Mouse (Mus musculus) adrenal gland, adult 18-20 months (tissue): ENCODE data around the gene 1600012H06Rik. TPM values are rescaled to one million over a fixed set of nuclear protein-coding genes. Genes with fewer than 3 reads are reported as not detected.
"Not testable (repeated sequence)": the region's sequence is repeated elsewhere in the genome, so short reads cannot be mapped to it uniquely, and the experiment has no call there.

ENCODE experiments used
- DNase-seq, 2 experiments: peaks; one replicate each; pipeline ENCODE4 v3.0.0; 2021 to 2022; ENCODE audit warnings: low spot score in 2 of 2
- total RNA-seq, 2 experiments: library from RNA; stranded (reverse); gene quantifications; 1 replicate in 1 of 2; 2 replicates in 1 of 2; pipeline ENCODE4 v1.2.3; 2021

Gene 1600012H06Rik
- total RNA-seq, 2 experiments from 2014 or later = 23.8 to 34.6 TPM

DNA sequence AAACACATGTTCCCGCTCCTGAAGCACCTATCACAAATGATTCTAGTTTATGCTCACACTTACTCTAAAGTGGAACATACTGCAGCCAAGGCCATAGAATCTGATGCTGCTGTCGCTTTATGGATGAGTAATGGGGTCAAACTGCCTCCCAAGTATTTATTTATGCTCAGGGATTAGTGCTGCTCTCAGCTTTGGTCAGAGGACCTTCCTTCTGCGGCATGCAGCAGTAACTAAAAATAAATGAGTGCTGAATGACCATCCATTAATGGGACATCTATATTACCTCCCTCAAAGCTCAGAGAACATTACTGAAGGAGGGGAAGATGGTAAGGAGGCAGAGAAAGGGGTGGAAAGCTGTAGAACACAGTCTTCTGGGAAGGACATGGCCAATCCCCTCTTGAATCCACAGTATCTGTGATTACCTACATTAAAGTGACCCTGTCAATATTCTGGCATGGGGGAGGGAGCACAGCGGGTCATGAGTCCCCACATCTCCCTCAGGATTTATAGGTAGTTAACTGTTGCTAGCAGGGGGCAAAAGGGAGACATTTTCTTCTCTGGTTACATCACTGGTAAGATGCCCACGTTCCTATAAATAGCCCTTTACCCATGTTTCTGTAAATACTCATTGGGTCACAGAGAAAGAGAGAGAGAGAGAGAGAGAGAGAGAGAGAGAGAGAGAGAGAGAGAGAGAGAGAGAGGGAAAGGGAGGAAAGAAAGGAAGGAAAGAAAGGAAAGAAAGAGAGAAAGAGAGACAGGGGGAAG is 7.0 kb upstream of the 1600012H06Rik start:
- no peak for DNase-seq

GRCm38 (mm10) chr17:14942181-14942580 is 803 bp upstream of the 1600012H06Rik start:
- not testable (repeated sequence) for DNase-seq

GRCm38 (mm10) chr17:14943729-14944059 is 710 bp downstream of the 1600012H06Rik start:
- DNase-seq = no peak

- DNase-seq = no peak
These were observed 1.6 kb downstream of the 1600012H06Rik start for GRCm38 (mm10) chr17:14944551-14944950.

- DNase-seq = no peak
These were observed 6.3 kb downstream of the 1600012H06Rik start for GRCm38 (mm10) chr17:14949161-14949827.

- no peak for DNase-seq
These were observed 10.5 kb downstream of the 1600012H06Rik start for GRCm38 (mm10) chr17:14953452-14953851.

- no peak for DNase-seq
These were observed 15.8 kb downstream of the 1600012H06Rik start for GRCm38 (mm10) chr17:14958686-14959327.

DNA sequence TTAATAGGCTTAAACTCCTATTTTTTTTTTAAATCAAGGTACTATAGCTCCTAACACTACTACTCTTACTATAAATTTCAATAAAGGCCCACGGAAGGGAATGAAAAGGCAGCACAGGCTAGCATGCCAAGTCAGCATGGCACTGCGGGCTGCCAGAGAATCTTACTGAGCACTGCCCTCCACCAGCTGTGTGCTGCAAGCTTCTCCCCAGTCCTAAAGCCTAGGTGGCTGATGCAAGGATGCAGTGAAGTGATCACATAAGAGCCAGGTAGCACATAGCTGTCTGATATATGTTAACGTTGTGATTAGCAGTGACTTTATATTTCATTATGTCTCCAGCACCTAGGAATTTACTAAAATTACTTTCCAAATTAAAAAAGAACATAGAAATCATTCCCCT is 17.0 kb downstream of the 1600012H06Rik start:
- DNase-seq = no peak

GRCm38 (mm10) chr17:14960520-14960919 is 17.5 kb downstream of the 1600012H06Rik start:
- peak; percentile 31 to 40 for DNase-seq

GRCm38 (mm10) chr17:14960951-14961556 is 18.1 kb downstream of the 1600012H06Rik start, which contains the start of gene Phf10:
TSS of gene Phf10 (minus strand) at chr17:14961273.
- peak; percentile 48 to 56 for DNase-seq

DNA sequence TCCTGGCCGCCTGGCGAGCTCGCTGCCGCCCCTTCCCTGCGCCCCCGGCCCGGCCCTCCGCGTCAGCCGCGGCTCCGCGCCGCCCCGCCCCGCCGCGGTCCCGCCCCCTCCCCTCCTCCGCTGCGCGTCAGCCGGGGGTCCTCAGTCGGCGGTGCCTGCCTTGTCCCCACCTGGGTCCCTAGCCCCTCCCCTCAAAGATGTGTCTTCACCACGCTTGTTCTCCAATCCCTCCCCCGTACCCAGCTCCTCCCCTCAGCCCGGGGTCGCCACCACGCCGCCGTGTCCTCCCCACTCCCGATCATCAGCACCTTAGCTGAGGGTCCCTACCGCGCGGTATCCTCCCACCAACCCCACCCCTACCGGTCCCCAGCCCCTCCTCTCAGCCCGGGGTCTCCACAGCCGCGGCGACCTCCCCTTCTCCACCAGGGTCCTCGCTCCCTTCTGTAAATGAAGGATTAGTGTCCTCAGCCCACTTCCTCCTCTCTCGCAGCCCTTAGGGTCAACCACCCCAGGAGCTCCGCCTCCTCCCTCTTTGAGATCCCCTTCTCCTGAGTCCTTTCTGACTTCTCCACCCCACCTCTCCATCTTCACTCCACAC is 18.7 kb downstream of the 1600012H06Rik start:
- not testable (repeated sequence) for DNase-seq

DNA sequence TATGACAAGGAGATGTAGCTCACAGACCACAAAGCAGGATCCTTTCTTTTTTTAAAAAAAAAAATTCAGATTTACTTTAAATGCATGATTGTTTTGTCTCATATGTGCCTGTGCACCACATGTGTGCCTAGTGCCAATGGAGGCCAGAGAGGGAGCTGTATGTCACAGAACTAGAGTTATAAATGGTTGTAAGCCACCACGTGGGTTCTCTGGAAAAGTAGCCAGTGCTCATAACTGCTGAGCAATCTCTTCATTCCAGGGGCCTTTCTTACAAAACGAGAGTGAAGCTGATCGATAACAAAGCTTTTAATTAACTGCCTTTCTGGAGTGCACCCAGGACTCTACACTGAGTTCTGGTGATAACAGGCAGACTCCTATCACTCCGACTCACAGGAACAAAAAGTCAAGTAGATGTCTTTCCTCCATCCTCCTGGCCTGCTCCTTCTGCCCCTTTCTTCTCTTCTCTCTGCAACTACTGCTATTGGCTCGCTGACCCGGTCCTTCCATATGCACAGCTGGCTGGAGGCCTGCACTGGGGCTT is 25.5 kb downstream of the 1600012H06Rik start:
- not testable (repeated sequence) for DNase-seq

DNA sequence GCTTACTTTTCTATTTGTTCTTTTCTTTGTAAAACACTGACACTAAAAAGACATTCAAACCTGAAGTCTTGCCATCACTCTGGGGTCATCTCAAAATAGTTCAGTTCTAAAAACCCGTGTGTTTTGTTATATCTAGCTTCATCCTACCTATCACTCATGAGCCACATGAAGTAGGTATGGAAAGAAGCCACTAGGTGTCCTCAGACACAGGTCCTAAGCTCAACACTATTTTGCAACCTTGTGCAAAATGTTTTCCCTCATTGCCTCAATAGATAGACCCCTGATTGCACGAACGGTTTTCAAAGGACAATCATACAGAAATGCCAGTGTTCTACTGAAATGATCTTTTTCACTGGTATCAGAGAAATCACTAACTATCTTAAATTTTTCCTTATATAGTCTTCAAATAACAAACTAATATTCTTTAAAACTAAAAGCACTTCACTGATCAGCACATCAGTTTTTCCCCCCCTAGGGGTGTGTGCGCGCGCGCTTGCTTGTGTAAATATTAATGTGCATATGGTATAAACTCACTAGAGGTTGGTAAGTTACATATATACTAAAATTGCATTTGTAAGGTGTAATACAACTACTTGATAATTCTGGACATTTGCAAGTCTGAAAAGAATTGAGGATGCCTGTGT is 34.9 kb downstream of the 1600012H06Rik start:
- DNase-seq = not testable (repeated sequence)

GRCm38 (mm10) chr17:14978362-14979038 is 35.5 kb downstream of the 1600012H06Rik start, which contains the start of the genes 9030025P20Rik and Gm3417:
TSS of gene 9030025P20Rik (plus strand) at chr17:14978468.
TSS of gene Gm3417 (minus strand) at chr17:14978790.
- DNase-seq = not testable (repeated sequence)

GRCm38 (mm10) chr17:14990116-14990702 is 47.2 kb downstream of the 1600012H06Rik start:
- DNase-seq = not testable (repeated sequence)

- DNase-seq = not testable (repeated sequence)
These were observed 49.6 kb downstream of the 1600012H06Rik start for GRCm38 (mm10) chr17:14992522-14993138.

DNA sequence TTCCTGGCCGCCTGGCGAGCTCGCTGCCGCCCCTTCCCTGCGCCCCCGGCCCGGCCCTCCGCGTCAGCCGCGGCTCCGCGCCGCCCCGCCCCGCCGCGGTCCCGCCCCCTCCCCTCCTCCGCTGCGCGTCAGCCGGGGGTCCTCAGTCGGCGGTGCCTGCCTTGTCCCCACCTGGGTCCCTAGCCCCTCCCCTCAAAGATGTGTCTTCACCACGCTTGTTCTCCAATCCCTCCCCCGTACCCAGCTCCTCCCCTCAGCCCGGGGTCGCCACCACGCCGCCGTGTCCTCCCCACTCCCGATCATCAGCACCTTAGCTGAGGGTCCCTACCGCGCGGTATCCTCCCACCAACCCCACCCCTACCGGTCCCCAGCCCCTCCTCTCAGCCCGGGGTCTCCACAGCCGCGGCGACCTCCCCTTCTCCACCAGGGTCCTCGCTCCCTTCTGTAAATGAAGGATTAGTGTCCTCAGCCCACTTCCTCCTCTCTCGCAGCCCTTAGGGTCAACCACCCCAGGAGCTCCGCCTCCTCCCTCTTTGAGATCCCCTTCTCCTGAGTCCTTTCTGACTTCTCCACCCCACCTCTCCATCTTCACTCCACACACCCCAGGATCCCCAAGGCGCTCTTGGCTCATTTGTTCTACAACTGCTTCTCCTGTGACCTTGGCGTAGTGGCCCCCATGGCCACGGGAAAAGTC is 50.3 kb downstream of the 1600012H06Rik start:
- DNase-seq = not testable (repeated sequence)

GRCm38 (mm10) chr17:14994140-14994539 is 51.2 kb downstream of the 1600012H06Rik start:
- DNase-seq = not testable (repeated sequence)
